Mouse (Mus musculus) stomach, embryonic 15.5 days (tissue): Measurements from ENCODE around the gene Itm2c. TPM values are rescaled to one million over a fixed set of nuclear protein-coding genes. Genes with fewer than 3 reads are reported as not detected.

Experiments used
- ATAC-seq: fragments of 200-750 bp; cut with Nextera tagmentation; 2 replicates; pipeline ENCODE4 v1.8.0; 2017; ENCODE audit warnings: low read depth, moderate number of reproducible peaks, moderate TSS enrichment; ENCODE audit not compliant: insufficient read depth, low FRiP score
- H3K27ac ChIP-seq: fragments of 300-500 bp; sonication (generic); 2 replicates; pipeline ENCODE4 v1.5.1; 2015; ENCODE audit warnings: mild to moderate bottlenecking, inconsistent platforms
- H3K27me3 ChIP-seq: fragments of 300-500 bp; sonication (generic); replicated peaks from 2 replicates; pipeline ENCODE4 v1.6.1; 2015; ENCODE audit warnings: inconsistent platforms
- H3K36me3 ChIP-seq: fragments of 300-500 bp; sonication (generic); 2 replicates; pipeline ENCODE4 v1.6.1; 2015; ENCODE audit warnings: inconsistent platforms
- H3K4me1 ChIP-seq: fragments of 300-500 bp; sonication (generic); 2 replicates; pipeline ENCODE4 v1.6.1; 2015; ENCODE audit warnings: inconsistent platforms
- H3K4me2 ChIP-seq: fragments of 300-500 bp; sonication (generic); 2 replicates; pipeline ENCODE4 v1.6.1; 2015; ENCODE audit warnings: mild to moderate bottlenecking, inconsistent platforms
- H3K4me3 ChIP-seq: fragments of 300-500 bp; sonication (generic); replicated peaks from 2 replicates; pipeline ENCODE4 v1.5.1; 2015; ENCODE audit warnings: inconsistent platforms
- H3K9ac ChIP-seq: fragments of 300-500 bp; sonication (generic); 2 replicates; pipeline ENCODE4 v1.6.1; 2015; ENCODE audit warnings: inconsistent platforms
- H3K9me3 ChIP-seq: fragments of 300-500 bp; sonication (generic); 2 replicates; pipeline ENCODE4 v1.6.1; 2016; ENCODE audit warnings: inconsistent platforms
- WGBS: fragments of 180-500 bp; shearing (Covaris S2); methylation state at CpG from one replicate; pipeline ENCODE4 v1.1.7; 2015; 5-methylcytosine and 5-hydroxymethylcytosine counted together
- polyA plus RNA-seq: library from polyadenylated mRNA; unstranded; fragments of >200 nt; fragmentation: Nextera tagmentation; extraction: Ambion mirVana; gene quantifications from 2 replicates; pipeline ENCODE4 v1.2.1, GENCODE M21; 2015

The Itm2c gene
- 165 and 178 TPM in 2 replicates for polyA plus RNA-seq

DNA sequence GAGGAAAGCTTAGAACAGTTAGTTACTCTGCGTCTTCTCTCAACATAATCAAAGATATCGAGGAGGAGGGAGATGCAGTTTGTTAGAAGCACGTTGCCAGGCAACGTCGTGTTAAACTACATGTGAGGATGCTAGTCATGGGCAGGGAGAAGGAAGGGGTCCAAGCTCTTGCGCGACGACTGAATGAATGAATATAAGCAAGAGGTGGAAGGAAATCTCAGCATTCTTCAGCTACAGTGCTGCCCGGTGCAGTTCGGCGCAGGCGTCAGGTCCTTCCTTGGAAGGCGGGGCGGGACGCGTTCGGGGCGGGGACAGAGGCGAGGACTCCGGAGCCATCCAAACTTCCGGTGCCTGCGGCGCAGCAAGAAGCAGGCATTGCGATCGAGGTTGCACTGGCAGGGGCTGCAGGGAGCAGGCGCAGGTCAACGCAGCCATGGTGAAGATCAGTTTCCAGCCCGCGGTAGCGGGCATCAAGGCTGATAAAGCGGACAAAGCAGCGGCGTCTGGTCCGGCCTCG is at the start of gene Itm2c:
TSS of gene Itm2c (plus strand) at position 51 of the 517 bp plus-strand sequence.
- H3K4me1 ChIP-seq = peaks cover 40% of the 10 kb centered on the region
- WGBS = 1% methylated on average over 35 of the region's 35 CpGs
- no peaks in the 10 kb centered on the region for H3K36me3 ChIP-seq
- peak within 1 kb of the TSS; percentile 61 for H3K4me3 ChIP-seq
- peak within 1 kb of the TSS; percentile 46 for H3K9ac ChIP-seq
- no peaks in the 10 kb centered on the region for H3K9me3 ChIP-seq
- H3K27me3 ChIP-seq = no peaks in the 10 kb centered on the region
- peak within 1 kb of the TSS; percentile 78 for H3K27ac ChIP-seq
- peak; percentile 72 for ATAC-seq
- peak within 1 kb of the TSS; percentile 83 for H3K4me2 ChIP-seq

DNA sequence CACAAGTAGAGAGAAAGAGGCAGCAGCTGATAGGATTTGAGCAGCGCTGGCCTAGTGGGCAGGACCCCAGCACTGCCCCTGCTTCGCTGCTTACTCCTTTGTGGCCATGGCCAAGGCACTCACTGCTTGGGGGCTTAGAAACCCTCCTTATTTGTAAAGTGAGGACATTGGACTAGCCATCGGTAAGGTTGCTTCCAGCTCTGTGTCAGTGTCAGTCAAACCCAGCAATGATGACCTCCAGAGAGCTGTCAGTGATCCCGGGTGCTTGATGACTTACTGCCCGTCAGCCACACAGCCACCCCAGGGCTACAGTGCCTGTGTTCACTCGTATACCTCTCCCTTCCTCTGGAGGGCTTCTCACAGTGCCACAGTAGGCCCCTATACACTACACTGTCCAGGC is 49.1 kb upstream of the Itm2c start:
- 81% methylated on average over 6 of the region's 6 CpGs for WGBS
- Histone ChIP-seq H3K27ac (no peak overlapping the region), H3K36me3 (peaks cover 21% of the 10 kb centered on the region), H3K4me1 (no peaks in the 10 kb centered on the region), H3K27me3 (no peaks in the 10 kb centered on the region), H3K4me2 (no peak overlapping the region), H3K9ac (no peak overlapping the region), H3K9me3 (no peaks in the 10 kb centered on the region), H3K4me3 (no peak overlapping the region)
- ATAC-seq = no peak

DNA sequence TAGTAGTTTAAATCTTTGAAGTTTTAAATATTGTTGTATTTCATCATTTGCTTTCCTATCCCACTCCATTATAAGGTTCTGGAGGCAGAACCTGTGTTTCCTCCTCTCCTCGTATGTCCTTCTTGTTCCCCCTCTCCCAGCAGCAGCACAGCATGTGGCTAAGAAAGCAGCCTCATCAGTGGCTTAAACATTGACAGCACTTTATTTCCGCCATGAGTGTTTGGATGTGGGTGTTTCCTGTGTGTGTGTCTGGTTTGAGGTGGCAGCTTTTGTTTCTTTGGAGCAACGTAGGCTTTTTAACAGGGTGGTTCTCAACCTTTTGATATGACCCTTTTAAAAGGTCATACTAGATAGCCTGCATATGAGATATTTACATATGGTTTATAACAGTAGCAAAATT is 48.6 kb upstream of the Itm2c start:
- Histone ChIP-seq H3K36me3 (peaks cover 23% of the 10 kb centered on the region), H3K4me2 (no peak overlapping the region), H3K27ac (no peak overlapping the region), H3K4me3 (no peak overlapping the region), H3K27me3 (no peaks in the 10 kb centered on the region), H3K9ac (no peak overlapping the region), H3K4me1 (no peaks in the 10 kb centered on the region), H3K9me3 (no peaks in the 10 kb centered on the region)
- no peak for ATAC-seq
- 63% methylated on average over 3 of the region's 3 CpGs for WGBS

DNA sequence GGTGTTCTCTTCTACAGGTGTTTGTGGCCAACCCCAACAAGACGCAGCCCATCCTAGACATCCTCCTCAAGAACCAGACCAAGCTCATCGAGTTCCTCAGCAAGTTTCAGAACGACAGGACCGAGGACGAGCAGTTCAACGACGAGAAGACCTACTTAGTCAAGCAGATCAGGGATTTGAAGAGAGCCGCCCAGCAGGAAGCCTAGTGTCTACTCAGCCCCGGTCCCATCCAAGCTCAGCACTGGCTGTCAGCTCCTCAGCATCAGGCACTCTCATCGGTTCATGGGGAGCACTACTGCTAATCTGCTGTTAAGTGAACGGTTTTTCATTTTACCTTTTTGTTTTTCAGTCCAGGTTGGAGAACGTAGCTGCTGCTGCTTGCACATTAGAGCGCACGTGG is 45.1 kb upstream of the Itm2c start:
- H3K27ac ChIP-seq = no peak overlapping the region
- no peak for ATAC-seq
- H3K4me3 ChIP-seq = no peak overlapping the region
- no peaks in the 10 kb centered on the region for H3K27me3 ChIP-seq
- H3K4me2 ChIP-seq = no peak overlapping the region
- no peaks in the 10 kb centered on the region for H3K4me1 ChIP-seq
- WGBS = 93% methylated on average over 14 of the region's 14 CpGs
- peaks cover 22% of the 10 kb centered on the region for H3K36me3 ChIP-seq
- no peak overlapping the region for H3K9ac ChIP-seq
- H3K9me3 ChIP-seq = no peaks in the 10 kb centered on the region

DNA sequence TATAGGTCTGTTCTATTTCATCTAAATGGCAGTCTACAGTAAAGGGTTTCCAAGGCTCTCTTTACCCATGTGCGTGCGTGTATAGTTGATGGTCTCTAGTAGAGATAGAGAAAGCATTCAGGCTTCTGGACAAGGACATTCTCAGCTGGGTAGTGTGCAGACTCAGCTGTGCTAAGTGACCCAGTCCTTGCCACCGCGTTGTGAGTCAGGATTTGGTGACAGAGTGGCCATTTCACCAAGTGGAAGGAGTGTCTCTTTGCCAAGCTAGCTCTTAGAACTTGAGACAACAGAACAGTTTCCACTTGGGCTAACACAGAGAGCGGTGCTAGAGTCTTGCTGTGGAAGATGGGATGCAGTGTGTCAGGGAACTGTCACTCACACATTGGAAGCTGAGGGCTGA is 43.2 kb upstream of the Itm2c start:
- H3K9me3 ChIP-seq = no peaks in the 10 kb centered on the region
- 91% methylated on average over 5 of the region's 5 CpGs for WGBS
- no peak overlapping the region for H3K4me2 ChIP-seq
- no peak for ATAC-seq
- H3K4me1 ChIP-seq = no peaks in the 10 kb centered on the region
- no peak overlapping the region for H3K27ac ChIP-seq
- no peak overlapping the region for H3K9ac ChIP-seq
- H3K27me3 ChIP-seq = no peaks in the 10 kb centered on the region
- H3K36me3 ChIP-seq = peaks cover 19% of the 10 kb centered on the region
- H3K4me3 ChIP-seq = no peak overlapping the region

DNA sequence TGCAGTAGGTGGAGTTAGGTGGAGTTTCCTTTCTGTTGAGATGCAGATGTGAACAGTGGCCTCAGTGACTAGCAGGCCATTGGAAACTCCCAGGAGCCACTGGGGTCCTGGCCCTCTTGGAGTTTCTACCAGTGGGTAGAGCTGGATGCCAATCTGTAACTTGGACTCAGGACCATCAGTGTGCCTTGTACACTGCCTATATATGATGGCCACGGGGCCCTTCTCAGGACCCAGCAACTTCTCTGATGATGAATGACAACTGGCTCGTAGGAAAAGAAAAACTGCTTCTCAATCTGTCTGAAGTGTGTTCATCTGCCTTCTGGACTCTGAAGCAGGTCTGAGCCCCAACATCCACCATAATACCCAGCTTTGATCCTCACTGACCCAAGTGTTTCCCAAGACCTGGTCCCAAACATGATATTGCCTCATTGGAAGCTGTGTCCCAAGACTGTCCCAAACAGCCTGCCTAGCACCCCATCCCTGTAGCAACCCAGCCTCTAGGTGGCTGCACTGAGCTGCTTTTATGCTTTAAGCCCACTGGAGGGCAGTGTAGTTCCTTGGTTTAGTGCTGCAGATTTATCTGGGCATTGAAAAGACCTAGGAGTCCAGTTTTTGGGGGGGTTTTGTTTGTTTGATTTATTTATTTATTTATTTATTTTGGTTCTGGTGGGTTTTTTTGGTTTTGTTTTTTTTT is 40.9 kb upstream of the Itm2c start:
- H3K9ac ChIP-seq = no peak overlapping the region
- ATAC-seq = peak; percentile 41
- no peak overlapping the region for H3K4me2 ChIP-seq
- no peaks in the 10 kb centered on the region for H3K4me1 ChIP-seq
- H3K4me3 ChIP-seq = no peak overlapping the region
- 72% methylated on average over 2 of the region's 2 CpGs for WGBS
- H3K27ac ChIP-seq = no peak overlapping the region
- H3K36me3 ChIP-seq = peaks cover 19% of the 10 kb centered on the region
- H3K27me3 ChIP-seq = no peaks in the 10 kb centered on the region
- H3K9me3 ChIP-seq = no peaks in the 10 kb centered on the region

DNA sequence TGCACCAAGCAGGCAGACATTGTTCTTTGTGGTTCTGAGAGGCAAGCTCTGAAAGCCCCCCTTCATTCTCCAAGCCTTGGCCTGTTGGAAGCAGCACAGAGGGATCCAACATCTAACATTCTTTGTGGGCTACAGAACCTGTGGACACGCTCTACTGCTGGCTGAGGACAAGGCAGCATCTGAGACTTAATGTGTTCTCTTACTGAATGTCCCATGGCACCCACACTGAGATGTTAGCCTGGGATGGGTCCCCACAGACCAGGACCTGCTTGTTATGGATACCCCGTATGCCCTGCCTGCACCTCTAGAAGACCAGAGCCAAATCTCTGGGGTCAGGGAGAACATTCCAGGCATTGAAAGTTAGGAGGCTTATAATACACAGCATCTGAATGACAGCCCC is 40.2 kb upstream of the Itm2c start:
- Histone ChIP-seq H3K9me3 (no peaks in the 10 kb centered on the region), H3K4me1 (no peaks in the 10 kb centered on the region), H3K36me3 (peaks cover 19% of the 10 kb centered on the region), H3K27me3 (no peaks in the 10 kb centered on the region), H3K27ac (no peak overlapping the region), H3K4me2 (no peak overlapping the region), H3K9ac (no peak overlapping the region), H3K4me3 (no peak overlapping the region)
- WGBS = 90% methylated on average over 2 of the region's 2 CpGs
- no peak for ATAC-seq

DNA sequence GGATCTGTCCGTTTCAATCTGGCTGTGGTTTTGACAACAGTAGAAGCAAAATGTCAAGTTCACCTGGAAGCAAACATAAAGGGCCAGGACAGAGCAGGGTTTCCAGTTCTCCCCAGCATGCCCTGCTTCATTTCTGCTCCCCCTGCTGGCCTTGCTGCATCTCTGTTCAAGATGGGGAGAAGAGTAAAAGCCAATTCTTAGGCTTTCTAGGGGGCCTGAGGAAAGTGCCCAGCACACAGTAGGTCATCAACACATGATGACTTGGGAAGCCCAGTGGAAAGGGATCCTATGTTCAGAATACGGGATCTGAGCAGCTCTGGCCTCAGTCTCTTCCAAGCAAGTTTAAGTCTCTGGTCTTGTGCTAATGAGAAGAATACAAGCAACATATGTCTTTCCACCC is 39.6 kb upstream of the Itm2c start:
- Histone ChIP-seq H3K36me3 (peaks cover 13% of the 10 kb centered on the region), H3K27me3 (no peaks in the 10 kb centered on the region), H3K4me1 (no peaks in the 10 kb centered on the region), H3K4me3 (no peak overlapping the region), H3K27ac (no peak overlapping the region), H3K9me3 (no peaks in the 10 kb centered on the region), H3K4me2 (no peak overlapping the region), H3K9ac (no peak overlapping the region)
- no peak for ATAC-seq
- 56% methylated on average over 2 of the region's 2 CpGs for WGBS

DNA sequence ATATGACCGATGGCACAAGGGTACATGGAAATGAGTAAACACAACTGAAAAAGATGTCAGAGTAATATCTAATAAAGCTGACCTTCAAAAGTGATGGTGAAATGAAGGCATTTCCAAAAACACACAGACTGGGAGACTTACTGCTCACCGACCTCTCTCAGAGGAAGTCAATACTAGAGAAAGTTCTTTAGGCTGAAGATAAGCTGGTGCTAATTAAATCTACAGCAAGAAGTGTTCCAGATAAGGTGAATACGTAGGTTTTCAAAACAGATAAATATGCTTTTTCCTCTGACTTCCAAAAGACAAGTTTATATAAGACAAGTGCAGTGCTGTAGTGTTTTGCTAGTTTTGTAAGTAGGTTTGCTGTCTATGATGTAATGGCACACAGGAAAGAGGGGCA is 37.8 kb upstream of the Itm2c start:
- H3K4me1 ChIP-seq = no peaks in the 10 kb centered on the region
- WGBS = 67% methylated on average over 3 of the region's 3 CpGs
- H3K27ac ChIP-seq = no peak overlapping the region
- H3K9me3 ChIP-seq = no peaks in the 10 kb centered on the region
- no peaks in the 10 kb centered on the region for H3K27me3 ChIP-seq
- no peak overlapping the region for H3K4me2 ChIP-seq
- H3K36me3 ChIP-seq = peaks cover 4% of the 10 kb centered on the region; the same call in 1 of the 2 replicates
- H3K9ac ChIP-seq = no peak overlapping the region
- no peak overlapping the region for H3K4me3 ChIP-seq
- ATAC-seq = no peak

DNA sequence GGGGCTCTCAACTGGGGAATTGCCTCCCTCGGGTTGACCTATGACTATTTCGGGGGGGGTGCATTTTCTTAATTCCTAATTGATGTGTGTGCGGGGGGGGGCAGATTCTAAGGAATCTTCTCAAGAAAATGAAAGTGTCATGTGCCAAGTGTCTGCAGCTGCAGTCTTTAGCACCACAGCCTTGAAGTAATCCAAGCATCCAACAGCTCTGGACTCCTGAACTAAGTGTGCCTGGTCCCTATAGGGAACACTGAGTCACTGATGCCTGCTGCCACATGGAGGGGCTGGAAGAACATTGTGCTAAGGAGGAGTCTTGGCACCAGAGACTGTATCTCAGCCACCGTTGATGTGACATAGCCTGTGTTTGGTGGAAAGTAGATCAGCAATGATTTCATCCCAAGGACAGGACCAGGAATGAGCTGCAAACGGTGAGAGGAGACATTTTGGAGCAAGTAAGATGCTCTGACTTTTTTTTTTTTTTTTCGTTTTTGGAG is 36.8 kb upstream of the Itm2c start:
- H3K4me2 ChIP-seq = no peak overlapping the region
- H3K4me3 ChIP-seq = no peak overlapping the region
- H3K4me1 ChIP-seq = no peaks in the 10 kb centered on the region
- H3K9ac ChIP-seq = no peak overlapping the region
- WGBS = 78% methylated on average over 6 of the region's 6 CpGs
- no peaks in the 10 kb centered on the region; the same call in 1 of the 2 replicates for H3K9me3 ChIP-seq
- H3K27ac ChIP-seq = no peak overlapping the region
- no peaks in the 10 kb centered on the region for H3K27me3 ChIP-seq
- no peak for ATAC-seq
- no peaks in the 10 kb centered on the region for H3K36me3 ChIP-seq

DNA sequence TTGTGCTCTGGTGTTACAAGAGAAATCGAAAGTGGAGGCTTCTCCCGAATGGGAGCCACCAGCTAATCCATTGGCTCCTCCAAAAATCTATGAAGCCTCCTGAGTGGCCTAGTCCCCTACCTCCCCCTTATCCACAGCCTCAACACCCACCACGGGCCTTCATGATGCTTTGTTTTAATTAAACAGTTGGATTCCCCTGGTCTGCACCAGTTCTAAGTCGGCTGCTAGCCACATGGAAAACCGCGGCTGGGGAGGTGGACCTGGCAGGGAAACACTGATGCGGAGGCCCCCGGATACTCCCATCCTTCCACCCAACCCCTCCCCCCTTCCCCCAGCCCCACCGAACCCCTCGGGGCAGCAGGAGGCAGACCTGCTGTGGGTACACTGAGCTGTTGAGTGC is 29.7 kb upstream of the Itm2c start:
- ATAC-seq = no peak
- H3K4me1 ChIP-seq = no peaks in the 10 kb centered on the region
- H3K27ac ChIP-seq = no peak overlapping the region
- no peaks in the 10 kb centered on the region; the same call in 1 of the 2 replicates for H3K9me3 ChIP-seq
- H3K9ac ChIP-seq = no peak overlapping the region
- no peaks in the 10 kb centered on the region for H3K36me3 ChIP-seq
- WGBS = 76% methylated on average over 10 of the region's 10 CpGs
- H3K4me3 ChIP-seq = no peak overlapping the region
- no peak overlapping the region for H3K4me2 ChIP-seq
- H3K27me3 ChIP-seq = no peaks in the 10 kb centered on the region

DNA sequence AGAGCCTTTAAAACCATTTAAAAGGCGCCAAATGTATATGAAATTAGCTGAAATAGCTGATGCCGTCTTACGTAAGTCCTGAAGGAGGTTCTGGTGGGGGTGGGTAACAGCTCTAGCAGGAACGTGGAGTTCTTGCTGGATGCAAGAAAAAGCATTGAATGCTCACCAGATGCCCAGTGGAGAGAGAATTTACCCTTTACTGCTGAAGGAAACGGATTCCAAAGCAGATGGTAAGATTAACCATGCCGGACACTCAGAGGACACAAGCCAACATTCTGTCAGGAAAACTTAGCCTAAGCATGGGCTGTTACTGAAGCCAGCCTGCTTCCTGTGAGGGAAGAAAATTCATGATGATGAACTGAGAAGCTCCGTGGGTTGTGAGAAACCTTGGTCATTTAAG is 24.1 kb upstream of the Itm2c start:
- no peak overlapping the region for H3K27ac ChIP-seq
- no peaks in the 10 kb centered on the region for H3K27me3 ChIP-seq
- no peak overlapping the region for H3K9ac ChIP-seq
- no peak for ATAC-seq
- no peaks in the 10 kb centered on the region for H3K4me1 ChIP-seq
- no peaks in the 10 kb centered on the region for H3K36me3 ChIP-seq
- H3K9me3 ChIP-seq = no peaks in the 10 kb centered on the region
- 75% methylated on average over 7 of the region's 7 CpGs for WGBS
- H3K4me3 ChIP-seq = no peak overlapping the region
- no peak overlapping the region for H3K4me2 ChIP-seq
